Mouse (Mus musculus) olfactory bulb, adult 2 months (tissue): Measurements from ENCODE around the gene Fcho1. TPM values are rescaled to one million over a fixed set of nuclear protein-coding genes. Genes with fewer than 3 reads are reported as not detected.
"Not testable (repeated sequence)": the region's sequence is repeated elsewhere in the genome, so short reads cannot be mapped to it uniquely, and the experiment has no call there.

ENCODE experiments used
- H3K27ac ChIP-seq: fragments of 200-500 bp; 2 replicates; pipeline ENCODE4 v1.5.1; 2012; ENCODE audit warnings: low read depth, low read length; ENCODE audit not compliant: insufficient read depth
- H3K4me1 ChIP-seq: fragments of 200-500 bp; 2 replicates; pipeline ENCODE4 v1.6.1; 2012; ENCODE audit warnings: low read length; ENCODE audit not compliant: control insufficient read depth, insufficient read depth
- H3K4me3 ChIP-seq: fragments of 200-500 bp; 2 replicates; pipeline ENCODE4 v1.5.1; 2012; ENCODE audit warnings: mild to moderate bottlenecking, low read depth, low read length, moderate library complexity; ENCODE audit not compliant: insufficient read depth
- CTCF ChIP-seq: fragments of 200-500 bp; IDR thresholded peaks from 2 replicates; pipeline ENCODE4 v1.5.1; 2012; ENCODE audit warnings: low read depth, mild to moderate bottlenecking, low read length, moderate library complexity; ENCODE audit not compliant: insufficient read depth
- POLR2A ChIP-seq: fragments of 200-500 bp; IDR thresholded peaks from 2 replicates; pipeline ENCODE4 v1.6.1; 2012; ENCODE audit warnings: mild to moderate bottlenecking, low read depth, low read length, moderate library complexity; ENCODE audit not compliant: insufficient read depth
- WGBS: fragments of 180-500 bp; shearing (Covaris S2); methylation state at CpG from one replicate; pipeline ENCODE4 v1.1.7; 2018; 5-methylcytosine and 5-hydroxymethylcytosine counted together
- polyA plus RNA-seq: library from polyadenylated mRNA; stranded (reverse); fragments of >200 nt; gene quantifications from 2 replicates; pipeline ENCODE4 v1.2.4, GENCODE M21; 2012; ENCODE audit warnings: low replicate concordance; ENCODE audit not compliant: missing spikeins, insufficient read depth, insufficient read length

The Fcho1 gene
- polyA plus RNA-seq, 1 experiment: 90.9 TPM

DNA sequence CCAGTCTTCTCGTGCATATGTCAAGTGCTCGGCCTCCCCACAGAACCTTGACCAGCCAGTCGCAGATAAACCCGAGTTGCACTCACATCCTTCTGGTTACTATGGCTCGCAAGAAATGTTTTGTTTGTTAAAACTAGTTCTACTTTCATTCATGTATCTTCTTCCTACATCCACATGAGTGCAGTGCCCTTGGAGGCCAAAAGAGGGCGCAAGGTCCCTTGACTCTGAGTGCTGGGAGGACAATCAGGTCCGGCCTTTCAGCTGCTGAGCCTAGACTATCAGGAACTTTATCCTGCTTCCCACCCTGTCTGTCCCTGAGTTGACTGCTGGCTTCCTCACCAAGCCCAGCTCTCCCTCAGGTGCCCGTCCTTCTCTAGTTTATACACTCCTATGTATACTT is 17.6 kb downstream of the Fcho1 start:
- WGBS: 53% methylated on average over 8 of the region's 8 CpGs
- TF ChIP-seq POLR2A: no peak
- TF ChIP-seq CTCF: peak; percentile 73; the same call in 1 of the 2 replicates
- peaks cover 19% of the 10 kb centered on the region for H3K4me1 ChIP-seq
- H3K4me3 ChIP-seq: no peak overlapping the region
- no peak overlapping the region for H3K27ac ChIP-seq

- peaks cover 16% of the 10 kb centered on the region for H3K4me1 ChIP-seq
- not testable (repeated sequence) for H3K27ac ChIP-seq, H3K4me3 ChIP-seq
Observed at GRCm38 (mm10) chr8:71703400-71703799, 22.1 kb downstream of the Fcho1 start.

DNA sequence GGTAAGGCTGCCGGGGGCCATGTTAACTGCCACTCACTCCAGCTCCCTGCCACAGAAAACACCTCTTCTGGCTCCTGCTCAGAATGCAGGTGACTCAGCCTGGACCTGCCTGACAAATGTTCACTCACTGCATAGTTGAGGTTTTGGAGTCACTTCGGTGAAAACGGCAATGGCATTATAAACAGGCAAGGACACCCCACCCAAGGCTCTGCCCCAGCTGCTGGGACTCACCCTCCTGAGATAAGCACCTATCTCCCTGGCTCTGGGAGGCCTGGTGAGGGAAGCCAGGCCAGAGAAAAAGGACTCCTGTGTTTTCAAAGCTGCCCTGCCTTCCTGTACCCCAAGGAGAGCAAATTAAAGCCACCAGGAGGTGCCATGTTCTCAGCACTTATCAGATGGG is 22.6 kb downstream of the Fcho1 start:
- H3K4me3 ChIP-seq: no peak overlapping the region
- 83% methylated on average over 3 of the region's 3 CpGs for WGBS
- TF ChIP-seq POLR2A (no peak), CTCF (no peak)
- H3K4me1 ChIP-seq: peaks cover 16% of the 10 kb centered on the region
- no peak overlapping the region for H3K27ac ChIP-seq

- TF ChIP-seq CTCF: no peak
- TF ChIP-seq POLR2A: no peak
- Histone ChIP-seq H3K4me3 (no peak overlapping the region), H3K4me1 (peaks cover 16% of the 10 kb centered on the region), H3K27ac (no peak overlapping the region)
- WGBS: 37% methylated on average over 4 of the region's 4 CpGs
Observed at GRCm38 (mm10) chr8:71702087-71702432, 23.5 kb downstream of the Fcho1 start.

GRCm38 (mm10) chr8:71701414-71702086 is 24.0 kb downstream of the Fcho1 start, which contains the start of gene B3gnt3:
TSS of gene B3gnt3 (minus strand) at chr8:71701789.
- H3K4me1 ChIP-seq: peaks cover 16% of the 10 kb centered on the region
- whole genome bisulfite sequencing: 17% methylated on average over 33 of the region's 34 CpGs
- no peak for TF ChIP-seq CTCF
- TF ChIP-seq POLR2A: no peak
- H3K27ac ChIP-seq: no peak within 1 kb of the TSS
- peak within 1 kb of the TSS; percentile 11; the same call in 1 of the 2 replicates for H3K4me3 ChIP-seq

DNA sequence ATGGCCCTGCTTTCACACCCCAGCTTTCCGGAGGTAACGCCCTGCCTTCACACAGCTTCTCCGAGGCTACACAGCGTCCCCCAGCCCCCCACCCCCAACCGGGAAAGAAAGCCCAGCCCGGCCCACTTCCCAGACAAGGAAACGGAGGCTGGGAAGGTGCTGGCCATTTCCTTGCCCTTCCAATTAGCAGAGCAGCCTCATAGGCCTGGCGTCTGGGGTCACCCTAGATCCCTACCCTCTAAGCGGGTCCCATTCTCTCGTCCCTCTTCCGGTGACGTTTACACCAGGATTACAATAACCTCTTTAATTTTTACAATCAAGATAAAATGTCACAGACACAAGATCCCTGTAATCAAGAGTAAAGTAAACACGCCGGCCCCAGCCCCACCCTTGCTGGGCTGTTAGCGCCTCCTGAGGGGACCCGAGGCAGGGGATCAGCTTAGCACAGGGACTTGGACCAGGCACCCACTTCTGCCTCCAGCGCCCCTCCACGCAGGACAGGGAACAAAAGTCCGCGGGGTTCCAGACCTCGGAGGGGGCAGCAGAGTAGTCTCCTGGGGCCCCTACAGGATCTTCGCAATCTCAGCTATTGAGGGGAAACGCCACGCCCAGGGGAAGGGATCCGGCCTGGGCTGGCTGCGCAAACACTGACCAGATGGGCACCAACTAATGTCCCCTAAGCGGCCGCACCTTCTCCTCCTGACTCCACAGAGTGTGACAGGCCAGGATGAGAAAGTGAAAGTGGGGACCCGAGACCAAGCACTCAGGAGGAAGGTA is 24.8 kb downstream of the Fcho1 start:
- TF ChIP-seq POLR2A (no peak), CTCF (no peak)
- WGBS: 22% methylated on average over 29 of the region's 29 CpGs
- Histone ChIP-seq H3K4me3 (no peak overlapping the region; the same call in 1 of the 2 replicates), H3K4me1 (peaks cover 16% of the 10 kb centered on the region), H3K27ac (no peak overlapping the region)

DNA sequence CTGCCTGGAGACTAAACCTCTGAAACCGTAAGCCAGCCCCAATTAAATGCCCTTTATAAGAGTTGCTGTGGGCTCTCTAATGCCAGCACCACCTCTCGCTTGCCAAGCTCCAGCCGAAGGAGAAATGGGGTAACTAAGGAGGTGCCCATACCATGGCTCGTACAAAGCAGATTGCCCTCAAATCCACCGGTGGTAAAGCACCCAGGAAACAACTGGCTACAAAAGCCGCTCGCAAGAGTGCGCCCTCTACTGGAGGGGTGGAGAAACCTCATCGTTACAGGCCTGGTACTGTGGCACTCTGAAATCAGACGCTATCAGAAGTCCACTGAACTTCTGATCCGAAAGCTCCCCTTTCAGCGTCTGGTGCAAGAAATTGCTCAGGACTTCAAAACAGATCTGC is 30.1 kb downstream of the Fcho1 start:
- peaks cover 12% of the 10 kb centered on the region for H3K4me1 ChIP-seq
- not testable (repeated sequence) for H3K27ac ChIP-seq, H3K4me3 ChIP-seq
- 61% methylated on average over 12 of the region's 12 CpGs for WGBS
- TF ChIP-seq CTCF: 0 out of 2 replicates have a peak, but pooled peaks have one; percentile 13

- no peak overlapping the region for H3K27ac ChIP-seq
- 9% methylated on average over 68 of the region's 68 CpGs for WGBS
- no peak for TF ChIP-seq CTCF
- no peak for TF ChIP-seq POLR2A
- H3K4me3 ChIP-seq: peak overlapping the region; percentile 6
- peaks cover 13% of the 10 kb centered on the region for H3K4me1 ChIP-seq
Observed at GRCm38 (mm10) chr8:71693166-71694041, 32.1 kb downstream of the Fcho1 start.

- no peak overlapping the region for H3K27ac ChIP-seq
- 3% methylated on average over 30 of the region's 30 CpGs for WGBS
- peaks cover 13% of the 10 kb centered on the region for H3K4me1 ChIP-seq
- H3K4me3 ChIP-seq: no peak overlapping the region
- TF ChIP-seq POLR2A (no peak), CTCF (no peak)
Observed at GRCm38 (mm10) chr8:71692509-71692908, 33.0 kb downstream of the Fcho1 start.
